8 mouse cellular contexts compared by ENCODE assay signal in the genomic region with DNA sequence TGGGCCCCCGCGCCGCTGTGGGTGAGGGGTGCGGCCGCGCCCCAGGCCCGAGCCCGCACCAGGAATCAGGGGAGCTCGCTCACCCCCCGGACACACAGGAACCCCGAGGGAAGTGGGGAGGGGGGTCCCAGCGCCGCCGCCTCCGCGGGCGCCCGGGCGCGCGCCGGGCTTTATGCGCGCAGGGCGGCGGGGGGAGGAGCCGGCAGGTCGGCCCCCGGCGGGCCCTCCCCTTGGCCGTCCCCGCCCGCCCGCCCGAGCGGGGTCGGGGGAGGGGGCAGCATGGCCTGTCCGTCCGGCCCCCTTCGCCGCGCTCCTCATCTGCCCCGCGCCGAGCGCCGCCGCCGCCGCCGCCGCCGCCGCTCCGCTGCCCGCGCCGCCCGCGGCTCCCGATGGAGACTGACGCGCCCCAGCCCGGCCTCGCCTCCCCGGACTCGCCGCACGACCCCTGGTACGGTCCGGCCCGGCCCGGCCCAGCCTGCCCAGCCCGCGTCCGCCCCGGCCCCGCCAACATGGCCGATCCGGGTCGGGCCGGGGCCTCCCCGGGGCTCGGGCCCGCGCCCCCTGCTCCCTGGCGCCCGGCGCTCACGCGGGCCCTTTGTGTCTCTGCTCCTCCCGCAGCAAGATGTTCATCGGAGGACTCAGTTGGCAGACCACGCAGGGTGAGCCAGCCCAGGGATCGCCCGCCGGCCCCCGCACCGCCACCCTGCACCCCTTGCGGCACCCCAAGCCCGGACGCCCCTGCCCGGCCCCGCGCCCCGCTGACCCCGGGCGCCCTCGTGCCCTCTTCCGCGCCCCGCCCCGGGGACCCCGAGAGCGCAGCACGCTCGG. TPM values are rescaled to one million over a fixed set of nuclear protein-coding genes. Genes with fewer than 3 reads are reported as not detected.
DNase-seq lines count a peak whose midpoint lies in the region; ATAC-seq and TF ChIP-seq lines count a peak whose summit lies in the region.

Msi1 (plus strand) TSS at position 241 of the 828 bp plus-strand sequence.

- peak; percentile 61 for ATAC-seq in heart, embryonic 12.5 days (ENCODE audit: insufficient number of reproducible peaks, low FRiP score)
- ATAC-seq in hindbrain, embryonic 13.5 days (ENCODE audit: low FRiP score), result peak; percentile 52
- peak; percentile 65 for ATAC-seq in stomach, embryonic 15.5 days (ENCODE audit: insufficient read depth, low FRiP score, low read depth)

- TF ChIP-seq CTCF in CH12.LX (conservative IDR thresholded peaks at IDR 0.05 in 1 of 2, IDR thresholded peaks at IDR 0.05 in 1 of 2; ENCODE audit: low read depth in 2 of 2, low read length in 2 of 2), result no peak
- no peak for TF ChIP-seq CTCF in brain, embryonic 14.5 days (IDR thresholded peaks at IDR 0.05; ENCODE audit: borderline replicate concordance, extremely low read depth, insufficient read depth, insufficient read length)
- no peak for TF ChIP-seq CTCF in liver, adult 2 months (IDR thresholded peaks at IDR 0.05; ENCODE audit: low read depth, low read length)

- dilution Hi-C loops in CH12.LX (cut with MboI; ENCODE audit: extremely low pct_ligation_motif_present, extremely low pct_unique_long_range_greater_than_20kb, low sequenced_read_pairs), result no loop called here

- peak within 1 kb of the TSS; percentile 91 for H3K4me2 ChIP-seq in heart, embryonic 12.5 days
- H3K4me2 ChIP-seq in CH12.LX (ENCODE audit: insufficient read depth, low read depth, poor library complexity, severe bottlenecking), result peak within 1 kb of the TSS; percentile 29
- peak within 1 kb of the TSS; percentile 92 for H3K4me2 ChIP-seq in hindbrain, embryonic 13.5 days
- H3K4me2 ChIP-seq in stomach, embryonic 15.5 days, result peak within 1 kb of the TSS; percentile 91

- under 1% methylated on average over 62 of the region's 117 CpGs for WGBS in heart, embryonic 12.5 days
- under 1% methylated on average over 61 of the region's 117 CpGs for WGBS in hindbrain, embryonic 13.5 days
- 2% methylated on average over 86 of the region's 117 CpGs for WGBS in liver, adult 2 months
- WGBS in stomach, embryonic 15.5 days, result under 1% methylated on average over 77 of the region's 117 CpGs

- peaks cover 39% of the 10 kb centered on the region for H3K27me3 ChIP-seq in heart, embryonic 12.5 days (replicated peaks)
- H3K27me3 ChIP-seq in CH12.LX (replicated peaks), result peaks cover 5% of the 10 kb centered on the region
- H3K27me3 ChIP-seq in hindbrain, embryonic 13.5 days, result no peaks in the 10 kb centered on the region
- peaks cover 18% of the 10 kb centered on the region for H3K27me3 ChIP-seq in liver, adult 2 months (ENCODE audit: control insufficient read depth, insufficient read depth, low read length)
- H3K27me3 ChIP-seq in stomach, embryonic 15.5 days (replicated peaks), result no peaks in the 10 kb centered on the region; the same call in 1 of the 2 replicates

- peak within 1 kb of the TSS; percentile 80 for H3K4me3 ChIP-seq in heart, embryonic 12.5 days
- peak within 1 kb of the TSS; percentile 13 to 59 (median 43) for H3K4me3 ChIP-seq in CH12.LX (replicated peaks in 1 of 3; ENCODE audit: low read depth in 2 of 3, low read length in 2 of 3, poor library complexity in 1 of 3)
- peak within 1 kb of the TSS; percentile 96 for H3K4me3 ChIP-seq in hindbrain, embryonic 13.5 days
- peak within 1 kb of the TSS; percentile 51; the same call in 1 of the 2 replicates for H3K4me3 ChIP-seq in liver, adult 2 months (ENCODE audit: insufficient read depth, low read depth, low read length)
- H3K4me3 ChIP-seq in stomach, embryonic 15.5 days (replicated peaks), result peak within 1 kb of the TSS; percentile 90

- no peak for TF ChIP-seq RAD21 in CH12.LX (IDR thresholded peaks at IDR 0.05; ENCODE audit: low read depth, low read length)

- DNase-seq in heart, adult 18-20 months, result no peak
- no peak for DNase-seq in CH12.LX (ENCODE audit: extremely low read depth)
- DNase-seq in brain, embryonic 14.5 days (ENCODE audit: low read depth), result peak; percentile 80
- no peak for DNase-seq in liver, adult 2 months (ENCODE audit: extremely low read depth, low read depth, low spot score)
- DNase-seq in thymus, postnatal 0 days (ENCODE audit: low spot score), result no peak

- H3K4me1 ChIP-seq in heart, embryonic 12.5 days (replicated peaks), result peaks cover 32% of the 10 kb centered on the region
- peaks cover 0 to 18% of the 10 kb centered on the region in 2 experiments; a peak in 2 of 4 replicates for H3K4me1 ChIP-seq in CH12.LX (ENCODE audit: control insufficient read depth in 1 of 2, insufficient read depth in 2 of 2)
- H3K4me1 ChIP-seq in hindbrain, embryonic 13.5 days (replicated peaks), result peaks cover 59% of the 10 kb centered on the region
- no peaks in the 10 kb centered on the region for H3K4me1 ChIP-seq in liver, adult 2 months (ENCODE audit: control insufficient read depth, insufficient read depth, low read length)
- H3K4me1 ChIP-seq in stomach, embryonic 15.5 days, result peaks cover 20% of the 10 kb centered on the region

- H3K79me2 ChIP-seq in CH12.LX (replicated peaks; ENCODE audit: control insufficient read depth, extremely low read depth, insufficient read depth, poor library complexity, severe bottlenecking), result no peaks in the 10 kb centered on the region
- no peaks in the 10 kb centered on the region for H3K79me2 ChIP-seq in liver, adult 2 months (ENCODE audit: control insufficient read depth, insufficient read depth, low read length)

- H3K36me3 ChIP-seq in heart, embryonic 12.5 days, result no peaks in the 10 kb centered on the region
- peaks cover 0 to 14% of the 10 kb centered on the region in 2 experiments for H3K36me3 ChIP-seq in CH12.LX (replicated peaks in 1 of 2; ENCODE audit: control insufficient read depth in 1 of 2, insufficient read depth in 1 of 2, low read length in 1 of 2)
- H3K36me3 ChIP-seq in hindbrain, embryonic 13.5 days, result peaks cover 8% of the 10 kb centered on the region; the same call in 1 of the 2 replicates
- H3K36me3 ChIP-seq in liver, adult 2 months (ENCODE audit: control insufficient read depth, insufficient read depth, low read length), result no peaks in the 10 kb centered on the region
- no peaks in the 10 kb centered on the region for H3K36me3 ChIP-seq in stomach, embryonic 15.5 days

- H3K9ac ChIP-seq in heart, embryonic 12.5 days, result peak within 1 kb of the TSS; percentile 91
- peak within 1 kb of the TSS; percentile 31; the same call in 1 of the 2 replicates for H3K9ac ChIP-seq in CH12.LX (ENCODE audit: insufficient read depth, low read depth)
- H3K9ac ChIP-seq in hindbrain, embryonic 13.5 days, result peak within 1 kb of the TSS; percentile 100
- peak within 1 kb of the TSS; percentile 46; the same call in 1 of the 2 replicates for H3K9ac ChIP-seq in liver, adult 2 months (ENCODE audit: low read depth, low read length)
- H3K9ac ChIP-seq in stomach, embryonic 15.5 days, result peak within 1 kb of the TSS; percentile 91

- no peaks in the 10 kb centered on the region for H3K9me3 ChIP-seq in heart, embryonic 12.5 days (replicated peaks)
- no peaks in the 10 kb centered on the region for H3K9me3 ChIP-seq in CH12.LX (replicated peaks; ENCODE audit: low read length)
- no peaks in the 10 kb centered on the region for H3K9me3 ChIP-seq in hindbrain, embryonic 13.5 days
- no peaks in the 10 kb centered on the region for H3K9me3 ChIP-seq in stomach, embryonic 15.5 days

- no peak for TF ChIP-seq POLR2A in CH12.LX (IDR thresholded peaks at IDR 0.05; ENCODE audit: low read depth, low read length)
- peak; percentile 91 for TF ChIP-seq POLR2A in brain, embryonic 14.5 days (IDR thresholded peaks at IDR 0.05; ENCODE audit: borderline replicate concordance, extremely low read depth, insufficient read depth, insufficient read length, poor library complexity, severe bottlenecking)
- TF ChIP-seq POLR2A in liver, adult 2 months (IDR thresholded peaks at IDR 0.05; ENCODE audit: extremely low read depth, insufficient read depth, low read length), result no peak

- no peak for TF ChIP-seq EP300 in CH12.LX (IDR thresholded peaks at IDR 0.05; ENCODE audit: low read length)

- in situ Hi-C loops in CH12.LX (cut with MboI; ENCODE audit: low pct_ligation_motif_present, low pct_unique_long_range_greater_than_20kb, low sequenced_read_pairs), result no loop called here

- no peak within 1 kb of the TSS for H3K27ac ChIP-seq in heart, embryonic 12.5 days (ENCODE audit: poor library complexity, severe bottlenecking)
- H3K27ac ChIP-seq in CH12.LX (ENCODE audit: insufficient read depth, low read depth), result no peak within 1 kb of the TSS
- H3K27ac ChIP-seq in hindbrain, embryonic 13.5 days, result peak within 1 kb of the TSS; percentile 100
- H3K27ac ChIP-seq in liver, adult 2 months (replicated peaks; ENCODE audit: insufficient read depth, low read depth, low read length), result no peak within 1 kb of the TSS
- peak within 1 kb of the TSS; percentile 59 for H3K27ac ChIP-seq in stomach, embryonic 15.5 days

TF ChIP-seq in CH12.LX, 34 proteins besides CTCF, POLR2A, EP300 and RAD21:
- no peak for TF ChIP-seq USF2 (conservative IDR thresholded peaks at IDR 0.05; ENCODE audit: low read depth, low read length)
- no peak for TF ChIP-seq IRF4 (IDR thresholded peaks at IDR 0.05; ENCODE audit: low read depth, low read length)

RNA-seq across cellular contexts. Expression of gene Msi1, which starts in this region (rescaled TPM):
- polyA plus RNA-seq in heart, embryonic 12.5 days (2016; fragmentation: Nextera tagmentation; extraction: Ambion mirVana), result 6.7 and 6.8 TPM in 2 replicates
- under 1 TPM; 0.40 to 0.67 TPM for total RNA-seq in heart, adult 18-20 months (2021)
- total RNA-seq in CH12.LX (2012; rRNA removed), result 3.3 and 4.1 TPM in 2 replicates
- 0.66 and 0.82 TPM in 2 replicates for total RNA-seq in CH12.LX (2014; rRNA removed)
- 4.9 and 5.3 TPM in 2 replicates for polyA plus RNA-seq in CH12.LX (2012; ENCODE audit: insufficient read length, low read depth)
- 232 and 238 TPM in 2 replicates for polyA plus RNA-seq in brain, embryonic 14.5 days (2012; rRNA removed)
- polyA plus RNA-seq in hindbrain, embryonic 13.5 days (2015; fragmentation: Nextera tagmentation; extraction: Ambion mirVana), result 71.8 and 76.9 TPM in 2 replicates
- not detected in 2 replicates for total RNA-seq in liver, adult 2 months (2014; rRNA removed)
- 0.09 and 0.35 TPM in 2 replicates for polyA plus RNA-seq in liver, adult 2 months (2012; rRNA removed)
- polyA plus RNA-seq in stomach, embryonic 15.5 days (2015; fragmentation: Nextera tagmentation; extraction: Ambion mirVana), result 8.0 and 8.3 TPM in 2 replicates
- polyA plus RNA-seq in thymus, postnatal 0 days (2015; fragmentation: Nextera tagmentation; extraction: Ambion mirVana), result 2.2 TPM in 2 replicates

Comparison
In these comparisons a context has a peak if more than half of its experiments do, and no peak if none do; other contexts are left out.
1. H3K27ac ChIP-seq: peak in hindbrain, embryonic 13.5 days (single experiment) and stomach, embryonic 15.5 days (single experiment); none in heart, embryonic 12.5 days (single experiment), CH12.LX (single experiment) and liver, adult 2 months (single experiment).
2. H3K4me2 ChIP-seq: peak in every context shown above with its lines; median percentile 92 in hindbrain, embryonic 13.5 days; 91 in heart, embryonic 12.5 days; 91 in stomach, embryonic 15.5 days; 29 in CH12.LX.
3. H3K4me3 ChIP-seq: peak in every context shown above with its lines; median percentile 96 in hindbrain, embryonic 13.5 days; 90 in stomach, embryonic 15.5 days; 80 in heart, embryonic 12.5 days; 51 in liver, adult 2 months; 43 in CH12.LX.
4. H3K9ac ChIP-seq: peak in every context shown above with its lines; median percentile 100 in hindbrain, embryonic 13.5 days; 91 in heart, embryonic 12.5 days; 91 in stomach, embryonic 15.5 days; 46 in liver, adult 2 months; 31 in CH12.LX.
5. Peak in every context shown above with its lines, with median percentiles within 50 percentile points of each other: ATAC-seq.